Mouse (Mus musculus): ENCODE results near the gene Usp26.

The Usp26 gene

GRCm38 (mm10) chrX:51801133-51801532, at the start of gene Usp26:
Usp26 (minus strand) TSS chrX:51801233.
- in situ Hi-C loops (cut with MboI, MseI) = no loop called here

GRCm38 (mm10) chrX:51814466-51815247, 13.6 kb upstream of the Usp26 start:
- in situ Hi-C loops (cut with MboI, MseI) = no loop called here

GRCm38 (mm10) chrX:51767457-51767856, 33.6 kb downstream of the Usp26 start:
- in situ Hi-C loops (cut with MboI, MseI) = no loop called here

- in situ Hi-C loops (cut with MboI, MseI) = no loop called here
Measured at GRCm38 (mm10) chrX:51736450-51736849, 64.6 kb downstream of the Usp26 start.

GRCm38 (mm10) chrX:51714086-51714745, 86.8 kb downstream of the Usp26 start:
- in situ Hi-C loops (cut with MboI, MseI) = no loop called here

GRCm38 (mm10) chrX:51712996-51713395, 88.0 kb downstream of the Usp26 start:
- in situ Hi-C loops (cut with MboI, MseI) = no loop called here
